Mouse (Mus musculus) MEL (cell line): ENCODE data around the gene Syne2. TPM values are rescaled to one million over a fixed set of nuclear protein-coding genes. Genes with fewer than 3 reads are reported as not detected.

Experiments used
- DNase-seq: peaks from one replicate; pipeline ENCODE4 v3.0.0; 2011; ENCODE audit warnings: low read depth, low spot score
- H3K27ac ChIP-seq: 2 replicates; pipeline ENCODE4 v1.5.1; 2012; ENCODE audit warnings: low read depth, mild to moderate bottlenecking, control low read depth, low read length, moderate library complexity; ENCODE audit not compliant: control insufficient read depth
- H3K27me3 ChIP-seq, 2 experiments: fragments of 150-350 bp in 1 of 2; sonication (generic) in 1 of 2; 2 replicates each; pipeline ENCODE4 v1.6.1; 2012; ENCODE audit warnings: low read length in 2 of 2, mild to moderate bottlenecking in 2 of 2, improper control_type of control experiment in 1 of 2, moderate library complexity in 1 of 2; ENCODE audit not compliant: insufficient read depth in 2 of 2, control insufficient read depth in 1 of 2
- H3K36me3 ChIP-seq, 2 experiments: 2 replicates each; pipeline ENCODE4 v1.6.1; 2012 to 2014; ENCODE audit warnings: low read length in 2 of 2, improper control_type of control experiment in 1 of 2, inconsistent platforms in 1 of 2, mild to moderate bottlenecking in 1 of 2; ENCODE audit not compliant: insufficient read depth in 2 of 2, control insufficient read depth in 1 of 2
- H3K4me1 ChIP-seq, 2 experiments: fragments of 150-350 bp in 1 of 2; sonication (generic) in 1 of 2; 2 replicates each; pipeline ENCODE4 v1.6.1; 2012; ENCODE audit warnings: low read length in 2 of 2, improper control_type of control experiment in 1 of 2, mild to moderate bottlenecking in 1 of 2; ENCODE audit not compliant: insufficient read depth in 2 of 2, control insufficient read depth in 1 of 2
- H3K4me3 ChIP-seq, 2 experiments: fragments of 150-350 bp in 1 of 2; sonication (generic) in 1 of 2; 2 replicates each; pipeline ENCODE4 v1.5.1; 2012; ENCODE audit warnings: low read depth in 2 of 2, low read length in 2 of 2, mild to moderate bottlenecking in 2 of 2, moderate library complexity in 2 of 2, control low read depth in 1 of 2, improper control_type of control experiment in 1 of 2; ENCODE audit not compliant: control insufficient read depth in 1 of 2, insufficient read depth in 1 of 2
- H3K79me2 ChIP-seq: 2 replicates; pipeline ENCODE4 v1.6.1; 2012; ENCODE audit warnings: mild to moderate bottlenecking, low read length, moderate library complexity; ENCODE audit not compliant: control insufficient read depth, poor library complexity, insufficient read depth
- H3K9ac ChIP-seq: 2 replicates; pipeline ENCODE4 v1.6.1; 2012; ENCODE audit warnings: low read depth, mild to moderate bottlenecking, control low read depth, low read length, moderate library complexity; ENCODE audit not compliant: control insufficient read depth, poor library complexity, severe bottlenecking
- H3K9me3 ChIP-seq: fragments of 150-350 bp; sonication (generic); replicated peaks from 2 replicates; pipeline ENCODE4 v1.6.1; 2012; ENCODE audit warnings: mild to moderate bottlenecking, low read length, improper control_type of control experiment, moderate library complexity; ENCODE audit not compliant: insufficient read depth
- CHD1 ChIP-seq: IDR thresholded peaks from 2 replicates; pipeline ENCODE4 v1.6.1; 2012; ENCODE audit warnings: low read depth, mild to moderate bottlenecking, inconsistent platforms, low read length, improper control_type of control experiment
- CTCF ChIP-seq, 3 experiments: IDR thresholded peaks in 2 of 3; conservative IDR thresholded peaks in 1 of 3; 2 replicates each; pipeline ENCODE4 v1.5.1; 2011 to 2012; ENCODE audit warnings: low read length in 3 of 3, low read depth in 2 of 3, mild to moderate bottlenecking in 2 of 3, improper control_type of control experiment in 1 of 3, inconsistent platforms in 1 of 3, mixed read lengths in 1 of 3, moderate library complexity in 1 of 3; ENCODE audit not compliant: control insufficient read depth in 1 of 3, insufficient read depth in 1 of 3, poor library complexity in 1 of 3, severe bottlenecking in 1 of 3
- E2F4 ChIP-seq: IDR thresholded peaks from 2 replicates; pipeline ENCODE4 v1.6.1; 2011; ENCODE audit warnings: low read depth, low read length, improper control_type of control experiment, borderline replicate concordance
- GATA1 ChIP-seq: IDR thresholded peaks from 2 replicates; pipeline ENCODE4 v1.6.1; 2011; ENCODE audit warnings: low read depth, low read length, improper control_type of control experiment
- HCFC1 ChIP-seq: IDR thresholded peaks from 2 replicates; pipeline ENCODE4 v1.6.1; 2012; ENCODE audit warnings: low read depth, mild to moderate bottlenecking, inconsistent platforms, low read length, improper control_type of control experiment, moderate library complexity
- JUND ChIP-seq: IDR thresholded peaks from 2 replicates; pipeline ENCODE4 v1.6.1; 2011; ENCODE audit warnings: low read depth, mild to moderate bottlenecking, improper control_type of control experiment, low read length
- KAT2A ChIP-seq: conservative IDR thresholded peaks from 2 replicates; pipeline ENCODE4 v1.6.1; 2012; ENCODE audit warnings: low read depth, low read length, improper control_type of control experiment, inconsistent platforms
- MAFK ChIP-seq: IDR thresholded peaks from 2 replicates; pipeline ENCODE4 v1.6.1; 2011; ENCODE audit warnings: low read depth, mild to moderate bottlenecking, low read length, improper control_type of control experiment, borderline replicate concordance
- MAX ChIP-seq: IDR thresholded peaks from 2 replicates; pipeline ENCODE4 v1.6.1; 2011; ENCODE audit warnings: low read length, improper control_type of control experiment
- MAZ ChIP-seq: IDR thresholded peaks from 2 replicates; pipeline ENCODE4 v1.6.1; 2012; ENCODE audit warnings: low read depth, mild to moderate bottlenecking, inconsistent platforms, low read length, improper control_type of control experiment
- MXI1 ChIP-seq: IDR thresholded peaks from 2 replicates; pipeline ENCODE4 v1.6.1; 2011; ENCODE audit warnings: mild to moderate bottlenecking, low read depth, low read length, improper control_type of control experiment
- MYC ChIP-seq: IDR thresholded peaks from 2 replicates; pipeline ENCODE4 v1.6.1; 2011; ENCODE audit warnings: low read depth, mild to moderate bottlenecking, low read length, improper control_type of control experiment, moderate library complexity
- NELFE ChIP-seq: IDR thresholded peaks from 2 replicates; pipeline ENCODE4 v1.6.1; 2011; ENCODE audit warnings: low read depth, low read length, improper control_type of control experiment
- POLR2A ChIP-seq, 2 experiments: IDR thresholded peaks; 2 replicates each; pipeline ENCODE4 v1.6.1; 2011 to 2012; ENCODE audit warnings: low read length in 2 of 2, mild to moderate bottlenecking in 2 of 2, control low read depth in 1 of 2, improper control_type of control experiment in 1 of 2, low read depth in 1 of 2, moderate library complexity in 1 of 2; ENCODE audit not compliant: control insufficient read depth in 1 of 2, insufficient read depth in 1 of 2, poor library complexity in 1 of 2
- RAD21 ChIP-seq: IDR thresholded peaks from 2 replicates; pipeline ENCODE4 v1.6.1; 2011; ENCODE audit warnings: mild to moderate bottlenecking, low read depth, low read length, improper control_type of control experiment
- SIN3A ChIP-seq: IDR thresholded peaks from 2 replicates; pipeline ENCODE4 v1.6.1; 2012; ENCODE audit warnings: low read length, improper control_type of control experiment, inconsistent platforms
- USF1 ChIP-seq: IDR thresholded peaks from 2 replicates; pipeline ENCODE4 v1.6.1; 2014; ENCODE audit warnings: low read depth, mild to moderate bottlenecking, inconsistent platforms, low read length, improper control_type of control experiment, moderate library complexity
- USF2 ChIP-seq, 2 experiments: IDR thresholded peaks; 2 replicates each; pipeline ENCODE4 v1.6.1; 2011 to 2012; ENCODE audit warnings: improper control_type of control experiment in 2 of 2, low read length in 2 of 2, borderline replicate concordance in 1 of 2, inconsistent platforms in 1 of 2, low read depth in 1 of 2, mild to moderate bottlenecking in 1 of 2; ENCODE audit not compliant: insufficient read depth in 1 of 2
- ZC3H11A ChIP-seq: IDR thresholded peaks from 2 replicates; pipeline ENCODE4 v1.6.1; 2012; ENCODE audit warnings: low read depth, mild to moderate bottlenecking, inconsistent platforms, low read length, improper control_type of control experiment
- ZKSCAN1 ChIP-seq: IDR thresholded peaks from 2 replicates; pipeline ENCODE4 v1.6.1; 2012; ENCODE audit warnings: low read depth, mild to moderate bottlenecking, inconsistent platforms, low read length, improper control_type of control experiment, moderate library complexity
- ZMIZ1 ChIP-seq: IDR thresholded peaks from 2 replicates; pipeline ENCODE4 v1.6.1; 2012; ENCODE audit warnings: low read depth, mild to moderate bottlenecking, inconsistent platforms, low read length, improper control_type of control experiment, moderate library complexity
- ZNF384 ChIP-seq: IDR thresholded peaks from 2 replicates; pipeline ENCODE4 v1.6.1; 2012; ENCODE audit warnings: low read depth, mild to moderate bottlenecking, inconsistent platforms, low read length, improper control_type of control experiment
- polyA plus RNA-seq, 2 experiments: library from polyadenylated mRNA; stranded (reverse) in 1 of 2; unstranded in 1 of 2; fragments of >175 nt in 1 of 2; fragments of >200 nt in 1 of 2; gene quantifications; 2 replicates each; pipeline versions ENCODE4 v1.2.1 to v1.2.4; 2012; ENCODE audit warnings: low replicate concordance in 2 of 2, low read depth in 1 of 2; ENCODE audit not compliant: insufficient read length in 2 of 2, insufficient read depth in 1 of 2, missing spikeins in 1 of 2
- total RNA-seq: library from RNA; depleted of rRNA; stranded (reverse); fragments of 300-350 nt; gene quantifications from 2 replicates; pipeline ENCODE4 v1.2.3, GENCODE M21; 2012

The Syne2 gene
- total and polyA plus RNA-seq, 3 experiments: 0.06 to 0.15 TPM; not detected in 1

- no peak overlapping the region for H3K4me3 ChIP-seq
- no peak overlapping the region for H3K27ac ChIP-seq
- TF ChIP-seq JUND (no peak), ZNF384 (no peak), NELFE (no peak), KAT2A (no peak)
- no peaks in the 10 kb centered on the region for H3K4me1 ChIP-seq
- DNase-seq: no peak
- H3K9ac ChIP-seq: no peak overlapping the region
- H3K9me3 ChIP-seq: no peaks in the 10 kb centered on the region
- H3K36me3 ChIP-seq: no peaks in the 10 kb centered on the region
- peaks cover 4 to 13% of the 10 kb centered on the region in 2 experiments for H3K27me3 ChIP-seq
- no peaks in the 10 kb centered on the region for H3K79me2 ChIP-seq
Observed at GRCm38 (mm10) chr12:76111046-76111445, 293.1 kb downstream of the Syne2 start.

- no peak for DNase-seq
- Histone ChIP-seq H3K79me2 (no peaks in the 10 kb centered on the region), H3K9ac (no peak overlapping the region), H3K4me3 (no peak overlapping the region), H3K4me1 (no peaks in the 10 kb centered on the region), H3K27me3 (peaks cover 10 to 15% of the 10 kb centered on the region in 2 experiments), H3K27ac (no peak overlapping the region), H3K36me3 (no peaks in the 10 kb centered on the region), H3K9me3 (no peaks in the 10 kb centered on the region)
- TF ChIP-seq USF1: peak; percentile 36; the same call in 1 of the 2 replicates
- no peak for TF ChIP-seq ZNF384
- TF ChIP-seq HCFC1: no peak
Observed at GRCm38 (mm10) chr12:76116577-76116976, 298.6 kb downstream of the Syne2 start.

- Histone ChIP-seq H3K4me3 (no peak overlapping the region), H3K4me1 (no peaks in the 10 kb centered on the region), H3K9ac (no peak overlapping the region), H3K36me3 (no peaks in the 10 kb centered on the region), H3K79me2 (no peaks in the 10 kb centered on the region), H3K27me3 (peaks cover 10 to 17% of the 10 kb centered on the region in 2 experiments), H3K9me3 (no peaks in the 10 kb centered on the region), H3K27ac (no peak overlapping the region)
- TF ChIP-seq CHD1 (no peak), E2F4 (no peak), MXI1 (no peak), RAD21 (no peak), ZKSCAN1 (no peak), ZC3H11A (no peak), MAX (no peak), POLR2A (IDR thresholded peaks at IDR 0.05; ENCODE audit: control insufficient read depth in 1 of 2, insufficient read depth in 1 of 2, low read depth in 1 of 2, low read length in 2 of 2, poor library complexity in 1 of 2) (no peak), MYC (no peak), GATA1 (no peak), ZMIZ1 (no peak), MAFK (no peak), CTCF (IDR thresholded peaks at IDR 0.05 in 2 of 3, conservative IDR thresholded peaks at IDR 0.05 in 1 of 3; ENCODE audit: control insufficient read depth in 1 of 3, insufficient read depth in 1 of 3, low read depth in 2 of 3, low read length in 3 of 3, poor library complexity in 1 of 3, severe bottlenecking in 1 of 3) (no peak), USF1 (no peak), MAZ (no peak), USF2 (IDR thresholded peaks at IDR 0.05; ENCODE audit: borderline replicate concordance in 1 of 2, insufficient read depth in 1 of 2, low read depth in 1 of 2, low read length in 2 of 2) (no peak), ZNF384 (no peak), SIN3A (no peak)
- DNase-seq: no peak
Observed at GRCm38 (mm10) chr12:76117632-76118153, 299.8 kb downstream of the Syne2 start.
